Mouse (Mus musculus): Measurements from ENCODE around the gene Nucks1.

Nucks1 gene

GRCm38 (mm10) chr1:131967336-131967735, 57.0 kb downstream of the Nucks1 start:
- DNase-seq = no peak

GRCm38 (mm10) chr1:131968556-131968955, 58.2 kb downstream of the Nucks1 start:
- no peak for DNase-seq

GRCm38 (mm10) chr1:131968983-131969382, 58.6 kb downstream of the Nucks1 start:
- DNase-seq = no peak

- no peak for DNase-seq
Observed at GRCm38 (mm10) chr1:131969825-131970224, 59.5 kb downstream of the Nucks1 start.

- DNase-seq = no peak
Observed at GRCm38 (mm10) chr1:131970322-131970660, 60.0 kb downstream of the Nucks1 start.

GRCm38 (mm10) chr1:131970661-131971520, 60.6 kb downstream of the Nucks1 start:
- DNase-seq = no peak

- DNase-seq = no peak
Observed at GRCm38 (mm10) chr1:131971771-131972497, 61.6 kb downstream of the Nucks1 start.

GRCm38 (mm10) chr1:131972498-131973334, 62.4 kb downstream of the Nucks1 start:
- DNase-seq = no peak

GRCm38 (mm10) chr1:131973991-131974390, 63.7 kb downstream of the Nucks1 start:
- no peak for DNase-seq

GRCm38 (mm10) chr1:131976886-131977285, 66.6 kb downstream of the Nucks1 start:
- no peak for DNase-seq

- no peak for DNase-seq
Observed at GRCm38 (mm10) chr1:131980471-131980870, 70.1 kb downstream of the Nucks1 start.

GRCm38 (mm10) chr1:131981378-131982013, 71.2 kb downstream of the Nucks1 start:
- peak; percentile 83 to 88 for DNase-seq

GRCm38 (mm10) chr1:131982907-131983306, 72.6 kb downstream of the Nucks1 start:
- DNase-seq = peak; percentile 91 to 92

- no peak for DNase-seq
Observed at GRCm38 (mm10) chr1:131983806-131984205, 73.5 kb downstream of the Nucks1 start.

All from cerebellum, postnatal 14 days (tissue).